In the genomic region with DNA sequence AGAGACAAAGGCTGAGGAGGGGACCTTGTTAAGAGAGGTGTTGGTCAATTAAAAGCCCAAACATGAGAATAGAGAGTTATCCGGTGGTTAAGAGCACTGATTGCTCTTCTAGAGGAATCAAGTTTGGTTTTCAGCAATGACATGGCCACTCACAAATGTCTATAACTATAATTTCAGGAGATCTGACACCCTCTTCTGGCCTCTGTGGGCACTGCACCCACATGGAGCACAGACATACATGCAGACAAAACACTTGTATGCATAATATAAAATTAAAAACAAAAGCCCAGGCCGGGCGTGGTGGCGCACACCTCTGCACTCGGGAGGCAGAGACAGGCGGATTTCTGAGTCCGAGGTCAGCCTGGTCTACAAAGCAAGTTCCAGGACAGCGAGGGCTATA, we compare ENCODE assay signal across 28 mouse cellular contexts. TPM values are rescaled to one million over a fixed set of nuclear protein-coding genes. Genes with fewer than 3 reads are reported as not detected.
A peak's percentile ranks its signal among the peaks of the same experiment; 100 is the strongest.
DNase-seq lines count a peak whose midpoint lies in the region; ATAC-seq and TF ChIP-seq lines count a peak whose summit lies in the region.
"Had no signal": no experiment of that assay in that cellular context is flagged by ENCODE, and none has a peak within 500 bp of the region (broad histone marks: within the 10 kb centered on the region; RNA-seq: fewer than 3 reads in every experiment).

No protein-coding gene starts in this region.

- peaks cover 2% of the 10 kb centered on the region; the same call in 1 of the 2 replicates for H3K36me3 ChIP-seq in liver, adult 2 months (ENCODE audit: control insufficient read depth, insufficient read depth, low read length)
- no peaks in the 10 kb centered on the region for H3K36me3 ChIP-seq in liver, embryonic 11.5 days (ENCODE audit: control insufficient read depth, insufficient read depth, low read length)
- no peaks in the 10 kb centered on the region for H3K36me3 ChIP-seq in ES-E14 (ENCODE audit: control insufficient read depth, insufficient read depth, low read length, poor library complexity, severe bottlenecking)
- H3K36me3 ChIP-seq in stomach, postnatal 0 days (ENCODE audit: control insufficient read depth, insufficient read depth, low read length) = no peaks in the 10 kb centered on the region
- H3K36me3 ChIP-seq in forebrain, embryonic 13.5 days (ENCODE audit: poor library complexity, severe bottlenecking) = 0 out of 2 replicates have a peak, but pooled peaks cover under 1% of the 10 kb centered on the region
- H3K36me3 ChIP-seq: embryonic facial prominence, embryonic 15.5 days; G1E; heart, embryonic 12.5 days; hindbrain, embryonic 13.5 days; liver, embryonic 12.5 days had no signal

- DNase-seq in liver, adult 2 months (ENCODE audit: extremely low read depth, low read depth, low spot score) = peak; percentile 30
- no peak for DNase-seq in liver, embryonic 11.5 days (ENCODE audit: low spot score)
- peak; percentile 22 for DNase-seq in thymus, postnatal 4 days
- DNase-seq in thymus, postnatal 14 days = no peak
- no peak for DNase-seq in ES-E14 (ENCODE audit: low read depth, low spot score)
- DNase-seq in stomach, postnatal 0 days (ENCODE audit: low spot score) = no peak
- DNase-seq in frontal cortex, postnatal 10 days (ENCODE audit: low spot score in 2 of 2) = no peak
- DNase-seq: adrenal gland, adult 8-10 months; cerebellum, adult 8-10 months; cerebellum, postnatal 25 days; gastrocnemius, postnatal 36 days; heart, adult 2 months; heart, postnatal 4 days; kidney, postnatal 4 days; lung, adult 18-20 months; right cerebral cortex, adult 18-20 months; spleen, adult 18-20 months had no signal

- H3K4me1 ChIP-seq in liver, adult 2 months (ENCODE audit: control insufficient read depth, insufficient read depth, low read length) = peaks cover 21% of the 10 kb centered on the region
- H3K4me1 ChIP-seq in liver, embryonic 11.5 days (replicated peaks; ENCODE audit: control insufficient read depth, insufficient read depth, low read length) = peaks cover 9% of the 10 kb centered on the region
- peaks cover 8 to 11% of the 10 kb centered on the region in 2 experiments; a peak in 3 of 4 replicates for H3K4me1 ChIP-seq in ES-E14 (ENCODE audit: control insufficient read depth in 2 of 2, insufficient read depth in 2 of 2, low read length in 2 of 2, poor library complexity in 1 of 2)
- H3K4me1 ChIP-seq in stomach, postnatal 0 days (replicated peaks; ENCODE audit: control insufficient read depth, insufficient read depth) = no peaks in the 10 kb centered on the region
- peaks cover 16% of the 10 kb centered on the region; the same call in 1 of the 2 replicates for H3K4me1 ChIP-seq in forebrain, embryonic 13.5 days

- TF ChIP-seq CTCF in liver, adult 2 months (IDR thresholded peaks at IDR 0.05; ENCODE audit: low read depth, low read length) = peak; percentile 30; the same call in 1 of the 2 replicates
- TF ChIP-seq CTCF in stomach, postnatal 0 days (IDR thresholded peaks at IDR 0.05; ENCODE audit: low read depth) = peak; percentile 25

- H3K79me2 ChIP-seq in liver, adult 2 months (ENCODE audit: control insufficient read depth, insufficient read depth, low read length) = peaks cover 8% of the 10 kb centered on the region; the same call in 1 of the 2 replicates

- H3K4me2 ChIP-seq in liver, embryonic 11.5 days = no peak overlapping the region
- H3K4me2 ChIP-seq in stomach, postnatal 0 days (replicated peaks; ENCODE audit: low read depth) = no peak overlapping the region
- H3K4me2 ChIP-seq in forebrain, embryonic 13.5 days = no peak overlapping the region
- H3K4me2 ChIP-seq: embryonic facial prominence, embryonic 15.5 days; heart, embryonic 12.5 days; hindbrain, embryonic 13.5 days; liver, embryonic 12.5 days; midbrain, embryonic 11.5 days had no signal

- no peaks in the 10 kb centered on the region for H3K27me3 ChIP-seq in liver, adult 2 months (ENCODE audit: control insufficient read depth, insufficient read depth, low read length)
- no peaks in the 10 kb centered on the region for H3K27me3 ChIP-seq in liver, embryonic 11.5 days (replicated peaks; ENCODE audit: control insufficient read depth, insufficient read depth, low read length)
- no peaks in the 10 kb centered on the region for H3K27me3 ChIP-seq in stomach, postnatal 0 days (ENCODE audit: control insufficient read depth, insufficient read depth, low read length)
- no peaks in the 10 kb centered on the region for H3K27me3 ChIP-seq in forebrain, embryonic 13.5 days
- H3K27me3 ChIP-seq: embryonic facial prominence, embryonic 15.5 days; hindbrain, embryonic 13.5 days had no signal

- H3K9me3 ChIP-seq in liver, embryonic 11.5 days (ENCODE audit: control insufficient read depth, low read length) = no peaks in the 10 kb centered on the region
- no peaks in the 10 kb centered on the region for H3K9me3 ChIP-seq in ES-E14 (ENCODE audit: control insufficient read depth, insufficient read depth, low read depth, low read length)
- no peaks in the 10 kb centered on the region for H3K9me3 ChIP-seq in stomach, postnatal 0 days (ENCODE audit: control insufficient read depth, low read length)
- H3K9me3 ChIP-seq in forebrain, embryonic 13.5 days (replicated peaks) = no peaks in the 10 kb centered on the region
- H3K9me3 ChIP-seq: embryonic facial prominence, embryonic 10.5 days; embryonic facial prominence, embryonic 15.5 days; G1E; heart, embryonic 12.5 days; hindbrain, embryonic 13.5 days; liver, embryonic 12.5 days had no signal

- TF ChIP-seq POLR2A in liver, adult 2 months (IDR thresholded peaks at IDR 0.05; ENCODE audit: extremely low read depth, insufficient read depth, low read length) = no peak

- in situ Hi-C loops in ES-E14 (cut with MboI; ENCODE audit: low sequenced_read_pairs in 2 of 2, unreplicated experiment in 2 of 2) = no loop called here

- H3K27ac ChIP-seq in liver, adult 2 months (replicated peaks; ENCODE audit: insufficient read depth, low read depth, low read length) = peak overlapping the region; percentile 94
- no peak overlapping the region for H3K27ac ChIP-seq in liver, embryonic 11.5 days (ENCODE audit: low read depth, low read length)
- H3K27ac ChIP-seq in ES-E14 (ENCODE audit: insufficient read depth, low read depth, low read length, poor library complexity, severe bottlenecking) = no peak overlapping the region
- H3K27ac ChIP-seq in stomach, postnatal 0 days (replicated peaks) = no peak overlapping the region
- no peak overlapping the region for H3K27ac ChIP-seq in forebrain, embryonic 13.5 days
- H3K27ac ChIP-seq: embryonic facial prominence, embryonic 10.5 days; embryonic facial prominence, embryonic 15.5 days; heart, adult 2 months; hindbrain, embryonic 13.5 days; liver, embryonic 12.5 days had no signal

- no peak for TF ChIP-seq EP300 in stomach, postnatal 0 days (optimal IDR thresholded peaks at IDR 0.05)

- H3K4me3 ChIP-seq in liver, adult 2 months (ENCODE audit: insufficient read depth, low read depth, low read length) = no peak overlapping the region
- no peak overlapping the region for H3K4me3 ChIP-seq in liver, embryonic 11.5 days (ENCODE audit: low read depth, low read length)
- no peak overlapping the region for H3K4me3 ChIP-seq in ES-E14 (ENCODE audit: insufficient read depth in 1 of 2, low read depth in 1 of 2, low read length in 2 of 2, poor library complexity in 1 of 2, severe bottlenecking in 1 of 2)
- no peak overlapping the region for H3K4me3 ChIP-seq in stomach, postnatal 0 days (ENCODE audit: low read depth, low read length)
- no peak overlapping the region for H3K4me3 ChIP-seq in forebrain, embryonic 13.5 days
- H3K4me3 ChIP-seq: embryonic facial prominence, embryonic 10.5 days; embryonic facial prominence, embryonic 15.5 days; heart, adult 2 months; heart, embryonic 12.5 days; hindbrain, embryonic 13.5 days; liver, embryonic 12.5 days had no signal

- no peak for ATAC-seq in liver, embryonic 11.5 days (replicated peaks; ENCODE audit: low FRiP score)
- no peak for ATAC-seq in stomach, postnatal 0 days (ENCODE audit: low FRiP score, low TSS enrichment)
- no peak for ATAC-seq in forebrain, embryonic 13.5 days
- ATAC-seq: forebrain, embryonic 14.5 days; intestine, postnatal 0 days; liver, embryonic 12.5 days; midbrain, embryonic 16.5 days had no signal

- WGBS in liver, adult 2 months = 98% methylated on average over 8 of the region's 8 CpGs
- WGBS in liver, embryonic 11.5 days = 87% methylated on average over 8 of the region's 8 CpGs
- WGBS in stomach, postnatal 0 days = 94% methylated on average over 8 of the region's 8 CpGs
- WGBS in forebrain, embryonic 13.5 days = 94% methylated on average over 8 of the region's 8 CpGs

- H3K9ac ChIP-seq in liver, adult 2 months (ENCODE audit: low read depth, low read length) = no peak overlapping the region
- no peak overlapping the region for H3K9ac ChIP-seq in liver, embryonic 11.5 days (ENCODE audit: low read depth, low read length)
- H3K9ac ChIP-seq in ES-E14 (ENCODE audit: insufficient read depth, low read depth, low read length, poor library complexity, severe bottlenecking) = no peak overlapping the region
- H3K9ac ChIP-seq in stomach, postnatal 0 days (ENCODE audit: low read length) = no peak overlapping the region
- H3K9ac ChIP-seq in forebrain, embryonic 13.5 days = no peak overlapping the region
- H3K9ac ChIP-seq: embryonic facial prominence, embryonic 15.5 days; heart, embryonic 12.5 days; hindbrain, embryonic 13.5 days; liver, embryonic 12.5 days had no signal

TF ChIP-seq in ES-E14, 5 proteins besides CTCF, POLR2A, EP300 and RAD21:
- TF ChIP-seq ZC3H11A (IDR thresholded peaks at IDR 0.05; ENCODE audit: borderline replicate concordance, low read depth, low read length) = 0 out of 2 replicates have a peak, but pooled peaks have one; percentile 16
- TF ChIP-seq MAFK (IDR thresholded peaks at IDR 0.05; ENCODE audit: insufficient read depth, low read depth, low read length) = no peak
- TF ChIP-seq ZNF384 (IDR thresholded peaks at IDR 0.05; ENCODE audit: low read depth, low read length) = peak; percentile 71

RNA-seq across cellular contexts. Expression of a gene that starts 2.8 kb away (rescaled TPM):
- 345 and 351 TPM in 2 replicates for total RNA-seq in liver, adult 2 months (2014; rRNA removed)
- polyA plus RNA-seq in liver, adult 2 months (2012; rRNA removed) = 135 and 180 TPM in 2 replicates
- polyA plus RNA-seq in liver, embryonic 11.5 days (2014; fragmentation: Nextera tagmentation; extraction: Ambion mirVana) = 25.7 and 27.0 TPM in 2 replicates
- total RNA-seq in ES-E14 (2012; rRNA removed) = 31.9 and 46.4 TPM in 2 replicates
- polyA plus RNA-seq in stomach, postnatal 0 days (2015; fragmentation: Nextera tagmentation; extraction: Ambion mirVana) = 32.7 and 37.6 TPM in 2 replicates
- 30.2 and 32.9 TPM in 2 replicates for polyA plus RNA-seq in forebrain, embryonic 13.5 days (2015; fragmentation: Nextera tagmentation; extraction: Ambion mirVana)
- polyA plus RNA-seq: G1E had no signal

RNA-seq across cellular contexts. Expression of a gene that starts 56.9 kb away (rescaled TPM):
- total RNA-seq in liver, adult 2 months (2014; rRNA removed) = 6.2 and 8.6 TPM in 2 replicates
- 2.9 TPM in 2 replicates for polyA plus RNA-seq in liver, adult 2 months (2012; rRNA removed)
- polyA plus RNA-seq in liver, embryonic 11.5 days (2014; fragmentation: Nextera tagmentation; extraction: Ambion mirVana) = 38.3 TPM in 2 replicates
- total RNA-seq in ES-E14 (2012; rRNA removed) = 15.0 and 19.5 TPM in 2 replicates
- 24.9 and 29.0 TPM in 2 replicates for polyA plus RNA-seq in stomach, postnatal 0 days (2015; fragmentation: Nextera tagmentation; extraction: Ambion mirVana)
- 53.4 and 60.3 TPM in 2 replicates for polyA plus RNA-seq in forebrain, embryonic 13.5 days (2015; fragmentation: Nextera tagmentation; extraction: Ambion mirVana)

Comparison
In these comparisons a context has a peak if more than half of its experiments do, and no peak if none do; other contexts are left out.
1. DNase-seq: peak in liver, adult 2 months (single experiment) and thymus, postnatal 4 days (single experiment); none in liver, embryonic 11.5 days (single experiment), thymus, postnatal 14 days (single experiment), ES-E14 (single experiment), stomach, postnatal 0 days (single experiment) and frontal cortex, postnatal 10 days (0 of 2).